Mouse (Mus musculus): ENCODE results near the gene Pttg1. TPM values are rescaled to one million over a fixed set of nuclear protein-coding genes. Genes with fewer than 3 reads are reported as not detected.

Pttg1 gene
- polyA plus RNA-seq, 1 experiment from 2014 or later, result 180 TPM

GRCm38 (mm10) chr11:43396246-43396645 is 29.8 kb downstream of the Pttg1 start:
- no peaks in the 10 kb centered on the region for H3K9me3 ChIP-seq (replicated peaks; ENCODE audit: low read length)
- no peak for TF ChIP-seq CTCF (IDR thresholded peaks at IDR 0.05; ENCODE audit: low read depth)
- no peaks in the 10 kb centered on the region for H3K36me3 ChIP-seq (ENCODE audit: insufficient read depth, low read length)
- no peak overlapping the region for H3K4me3 ChIP-seq (replicated peaks; ENCODE audit: low read depth, low read length)
- 95% methylated on average over 4 of the region's 4 CpGs for whole genome bisulfite sequencing
- no peak overlapping the region for H3K9ac ChIP-seq (ENCODE audit: low read depth, low read length)
- no peaks in the 10 kb centered on the region for H3K4me1 ChIP-seq (replicated peaks; ENCODE audit: insufficient read depth, low read length)
- no peaks in the 10 kb centered on the region for H3K27me3 ChIP-seq (ENCODE audit: insufficient read depth, low read length)
- no peak overlapping the region for H3K4me2 ChIP-seq (ENCODE audit: low read length)
- ATAC-seq (replicated peaks; ENCODE audit: low FRiP score, low read depth), result no peak
- no peak overlapping the region for H3K27ac ChIP-seq
- no peak for DNase-seq (ENCODE audit: low spot score)

DNA sequence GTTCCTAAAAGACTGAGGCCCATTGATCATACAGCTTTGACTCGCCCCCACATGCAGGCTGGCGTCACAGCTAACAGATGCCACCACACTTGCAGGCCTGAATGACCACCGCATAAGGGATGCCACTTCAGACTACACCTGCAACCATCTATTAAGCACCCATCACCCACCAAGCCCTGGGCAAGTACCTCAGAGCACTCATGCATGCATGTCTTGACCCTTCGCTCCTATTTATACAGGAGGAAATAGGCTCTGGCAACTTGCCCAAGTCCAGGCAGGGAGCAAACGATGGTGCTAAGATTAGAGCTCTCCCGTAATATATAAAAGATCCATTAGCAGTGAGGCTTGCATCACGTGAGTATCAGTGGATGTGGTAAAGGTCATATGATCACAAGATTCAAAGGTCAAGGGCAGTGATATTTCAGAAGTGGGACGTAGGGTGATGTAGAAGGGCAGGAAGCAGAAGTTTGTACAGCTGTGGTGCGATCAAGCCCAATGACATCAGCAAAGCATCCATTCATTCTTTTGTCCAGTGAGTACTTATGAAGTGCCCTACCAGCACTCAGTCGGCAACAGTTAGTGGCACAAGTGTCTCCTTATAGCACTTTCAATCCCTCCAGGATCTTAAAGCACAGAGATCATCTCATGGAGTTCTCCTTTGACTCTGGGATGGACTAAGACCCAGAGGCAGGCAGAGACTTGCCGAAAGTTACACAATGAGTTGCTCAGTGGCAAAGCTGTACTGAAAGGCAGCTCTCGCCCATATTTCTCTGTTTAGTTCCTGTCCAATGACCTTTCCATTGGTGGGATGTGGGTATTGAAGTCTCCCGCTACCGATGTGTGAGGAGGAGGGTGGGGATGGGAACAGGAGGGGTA is 30.7 kb downstream of the Pttg1 start:
- Histone ChIP-seq H3K9ac (ENCODE audit: low read depth, low read length) (no peak overlapping the region), H3K4me2 (ENCODE audit: low read length) (no peak overlapping the region), H3K9me3 (replicated peaks; ENCODE audit: low read length) (no peaks in the 10 kb centered on the region), H3K27me3 (ENCODE audit: insufficient read depth, low read length) (no peaks in the 10 kb centered on the region), H3K4me1 (replicated peaks; ENCODE audit: insufficient read depth, low read length) (no peaks in the 10 kb centered on the region), H3K36me3 (ENCODE audit: insufficient read depth, low read length) (no peaks in the 10 kb centered on the region), H3K27ac (no peak overlapping the region), H3K4me3 (replicated peaks; ENCODE audit: low read depth, low read length) (no peak overlapping the region)
- 45% methylated on average over 14 of the region's 14 CpGs for WGBS
- peak; percentile 69 for ATAC-seq (replicated peaks; ENCODE audit: low FRiP score, low read depth)
- peak; percentile 32 for DNase-seq (ENCODE audit: low spot score)
- no peak for TF ChIP-seq CTCF (IDR thresholded peaks at IDR 0.05; ENCODE audit: low read depth)

- Histone ChIP-seq H3K4me3 (replicated peaks; ENCODE audit: low read depth, low read length) (no peak overlapping the region), H3K9me3 (replicated peaks; ENCODE audit: low read length) (no peaks in the 10 kb centered on the region), H3K36me3 (ENCODE audit: insufficient read depth, low read length) (no peaks in the 10 kb centered on the region), H3K27ac (no peak overlapping the region), H3K9ac (ENCODE audit: low read depth, low read length) (no peak overlapping the region), H3K4me2 (ENCODE audit: low read length) (no peak overlapping the region), H3K4me1 (replicated peaks; ENCODE audit: insufficient read depth, low read length) (no peaks in the 10 kb centered on the region), H3K27me3 (ENCODE audit: insufficient read depth, low read length) (no peaks in the 10 kb centered on the region)
- no peak for ATAC-seq (replicated peaks; ENCODE audit: low FRiP score, low read depth)
- 97% methylated on average over 4 of the region's 4 CpGs for WGBS
- DNase-seq (ENCODE audit: low spot score), result no peak
- no peak for TF ChIP-seq CTCF (IDR thresholded peaks at IDR 0.05; ENCODE audit: low read depth)
Observed at GRCm38 (mm10) chr11:43393325-43393724, 32.7 kb downstream of the Pttg1 start.

GRCm38 (mm10) chr11:43392757-43393156 is 33.3 kb downstream of the Pttg1 start:
- H3K27me3 ChIP-seq (ENCODE audit: insufficient read depth, low read length), result no peaks in the 10 kb centered on the region
- H3K36me3 ChIP-seq (ENCODE audit: insufficient read depth, low read length), result no peaks in the 10 kb centered on the region
- no peak overlapping the region for H3K4me3 ChIP-seq (replicated peaks; ENCODE audit: low read depth, low read length)
- H3K27ac ChIP-seq, result no peak overlapping the region
- H3K9ac ChIP-seq (ENCODE audit: low read depth, low read length), result no peak overlapping the region
- H3K4me2 ChIP-seq (ENCODE audit: low read length), result no peak overlapping the region
- TF ChIP-seq CTCF (IDR thresholded peaks at IDR 0.05; ENCODE audit: low read depth), result no peak
- H3K4me1 ChIP-seq (replicated peaks; ENCODE audit: insufficient read depth, low read length), result no peaks in the 10 kb centered on the region
- no peaks in the 10 kb centered on the region for H3K9me3 ChIP-seq (replicated peaks; ENCODE audit: low read length)
- WGBS, result 46% methylated on average over 2 of the region's 2 CpGs
- no peak for DNase-seq (ENCODE audit: low spot score)
- no peak for ATAC-seq (replicated peaks; ENCODE audit: low FRiP score, low read depth)

- DNase-seq (ENCODE audit: low spot score) (no peak), ATAC-seq (replicated peaks; ENCODE audit: low FRiP score, low read depth) (no peak)
- TF ChIP-seq CTCF (IDR thresholded peaks at IDR 0.05; ENCODE audit: low read depth), result no peak
- WGBS, result 87% methylated on average over 7 of the region's 7 CpGs
- H3K27me3 ChIP-seq (ENCODE audit: insufficient read depth, low read length), result no peaks in the 10 kb centered on the region
- H3K4me1 ChIP-seq (replicated peaks; ENCODE audit: insufficient read depth, low read length), result no peaks in the 10 kb centered on the region
- H3K9ac ChIP-seq (ENCODE audit: low read depth, low read length), result no peak overlapping the region
- H3K36me3 ChIP-seq (ENCODE audit: insufficient read depth, low read length), result no peaks in the 10 kb centered on the region
- H3K27ac ChIP-seq, result no peak overlapping the region
- no peak overlapping the region for H3K4me2 ChIP-seq (ENCODE audit: low read length)
- H3K4me3 ChIP-seq (replicated peaks; ENCODE audit: low read depth, low read length), result no peak overlapping the region
- H3K9me3 ChIP-seq (replicated peaks; ENCODE audit: low read length), result no peaks in the 10 kb centered on the region
Observed at GRCm38 (mm10) chr11:43389118-43389517, 36.9 kb downstream of the Pttg1 start.

- Histone ChIP-seq H3K27me3 (ENCODE audit: insufficient read depth, low read length) (no peaks in the 10 kb centered on the region), H3K36me3 (ENCODE audit: insufficient read depth, low read length) (no peaks in the 10 kb centered on the region), H3K4me2 (ENCODE audit: low read length) (no peak overlapping the region), H3K9ac (ENCODE audit: low read depth, low read length) (no peak overlapping the region), H3K4me1 (replicated peaks; ENCODE audit: insufficient read depth, low read length) (no peaks in the 10 kb centered on the region), H3K27ac (no peak overlapping the region), H3K9me3 (replicated peaks; ENCODE audit: low read length) (no peaks in the 10 kb centered on the region), H3K4me3 (replicated peaks; ENCODE audit: low read depth, low read length) (no peak overlapping the region)
- no peak for TF ChIP-seq CTCF (IDR thresholded peaks at IDR 0.05; ENCODE audit: low read depth)
- DNase-seq (ENCODE audit: low spot score) (no peak), ATAC-seq (replicated peaks; ENCODE audit: low FRiP score, low read depth) (no peak)
- WGBS, result 86% methylated on average over 21 of the region's 21 CpGs
Observed at GRCm38 (mm10) chr11:43388122-43389097, 37.6 kb downstream of the Pttg1 start.
